Mouse (Mus musculus) layer of hippocampus, adult 2 months (tissue): ENCODE measurements around the gene Dhx30. TPM values are rescaled to one million over a fixed set of nuclear protein-coding genes. Genes with fewer than 3 reads are reported as not detected.
"Not testable (repeated sequence)": the region's sequence is repeated elsewhere in the genome, so short reads cannot be mapped to it uniquely, and the experiment has no call there.

ENCODE experiments used
- DNase-seq, 2 experiments: peaks; one replicate each; pipeline ENCODE4 v3.0.0; 2022; ENCODE audit warnings: low spot score in 2 of 2
- H3K27ac ChIP-seq: fragments of 200-600 bp; 2 replicates; pipeline ENCODE4 v1.8.1; 2022
- H3K4me3 ChIP-seq: fragments of 200-600 bp; 2 replicates; pipeline ENCODE4 v1.8.1; 2022; ENCODE audit warnings: mild to moderate bottlenecking
- CTCF ChIP-seq: fragments of 200-600 bp; conservative IDR thresholded peaks from 2 replicates; pipeline ENCODE4 v1.8.1; 2022; ENCODE audit warnings: antibody characterized with exemption, mild to moderate bottlenecking, moderate library complexity
- total RNA-seq, 2 experiments: library from RNA; stranded (reverse); gene quantifications; 2 replicates each; pipeline ENCODE4 v1.2.3; 2021

Dhx30 gene
- total RNA-seq, 2 experiments from 2014 or later: 158 to 163 TPM

DNA sequence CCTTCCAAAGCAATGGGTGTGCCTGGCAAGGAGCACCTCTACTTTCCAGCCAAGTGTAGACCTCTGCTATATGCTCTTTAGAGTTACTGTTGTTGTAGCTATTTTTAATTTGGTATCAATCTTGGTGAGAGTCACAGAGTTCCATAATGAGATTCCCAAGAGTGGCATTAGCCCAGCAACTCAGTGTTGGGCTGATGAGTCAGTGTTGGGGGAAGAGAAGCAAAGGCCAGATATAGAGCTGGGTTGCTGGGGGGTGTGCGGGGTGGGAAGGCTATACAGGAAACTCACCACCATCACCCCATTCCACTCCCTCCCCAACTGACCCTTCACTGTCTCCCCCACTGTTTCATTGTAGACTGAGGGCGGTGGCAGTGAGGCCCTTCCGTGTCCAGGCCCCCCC is 36.6 kb downstream of the Dhx30 start:
- peak overlapping the region; percentile 75 for H3K27ac ChIP-seq
- no peak for TF ChIP-seq CTCF
- DNase-seq: no peak
- H3K4me3 ChIP-seq: no peak overlapping the region

DNA sequence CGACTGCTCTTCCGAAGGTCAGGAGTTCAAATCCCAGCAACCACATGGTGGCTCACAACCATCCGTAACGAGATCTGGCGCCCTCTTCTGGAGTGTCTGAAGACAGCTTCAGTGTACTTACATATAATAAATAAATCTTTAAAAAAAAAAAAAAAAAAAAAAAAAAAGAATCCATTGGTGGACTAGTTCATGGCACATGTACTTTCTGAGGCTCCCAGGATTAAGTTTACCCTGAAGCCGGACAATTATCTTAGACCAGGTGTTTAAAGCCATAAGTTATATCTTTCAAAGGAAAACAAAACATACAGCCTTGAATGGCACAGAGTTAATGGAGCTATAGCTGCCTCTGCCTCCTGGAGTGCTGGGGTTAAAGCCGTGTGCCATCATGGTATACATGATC is 41.2 kb downstream of the Dhx30 start:
- H3K27ac ChIP-seq, H3K4me3 ChIP-seq, DNase-seq: not testable (repeated sequence)

DNA sequence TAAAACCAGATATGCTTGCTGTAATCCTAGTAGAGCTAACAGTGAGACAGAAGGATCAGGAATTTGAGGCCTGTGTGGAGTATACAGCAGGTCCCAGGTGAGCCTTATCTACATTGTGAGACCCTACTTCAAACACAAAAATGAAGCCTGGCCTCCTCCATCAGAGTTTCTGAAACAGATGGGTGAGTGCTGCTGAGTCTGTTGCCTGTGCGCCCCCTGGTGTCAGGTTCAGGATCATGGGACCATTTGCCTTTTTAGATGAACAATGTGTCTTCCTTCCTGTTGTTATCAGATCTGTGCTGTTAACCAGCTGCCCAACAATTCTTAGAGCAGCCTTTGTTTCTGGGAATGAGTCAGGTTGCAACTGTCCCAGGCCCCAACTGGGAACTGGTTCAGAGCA is 45.8 kb downstream of the Dhx30 start:
- DNase-seq: peak; percentile 83 to 89
- H3K4me3 ChIP-seq: no peak overlapping the region
- peak; percentile 92 for TF ChIP-seq CTCF
- H3K27ac ChIP-seq: peak overlapping the region; percentile 85

DNA sequence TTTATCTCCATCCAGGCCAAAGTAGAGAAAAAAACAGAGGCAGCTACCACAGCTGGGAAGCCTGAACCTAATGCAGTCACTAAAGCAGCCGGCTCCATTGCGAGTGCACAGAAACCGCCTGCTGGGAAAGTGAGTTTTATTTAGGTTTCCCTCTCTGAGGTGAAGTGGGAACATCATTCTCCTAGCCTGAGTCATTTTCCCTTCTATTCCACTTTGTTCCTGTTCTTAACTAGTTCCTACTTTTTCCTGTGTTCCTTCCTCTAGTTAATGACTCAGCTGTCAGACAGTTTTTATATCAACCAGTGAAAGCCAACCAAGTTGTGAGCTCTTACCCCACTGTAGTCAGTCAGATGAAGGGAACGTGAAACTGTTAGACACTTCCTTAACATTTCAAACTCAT is 46.6 kb downstream of the Dhx30 start:
- Histone ChIP-seq H3K4me3 (no peak overlapping the region), H3K27ac (peak overlapping the region; percentile 68)
- no peak for DNase-seq
- TF ChIP-seq CTCF: no peak

DNA sequence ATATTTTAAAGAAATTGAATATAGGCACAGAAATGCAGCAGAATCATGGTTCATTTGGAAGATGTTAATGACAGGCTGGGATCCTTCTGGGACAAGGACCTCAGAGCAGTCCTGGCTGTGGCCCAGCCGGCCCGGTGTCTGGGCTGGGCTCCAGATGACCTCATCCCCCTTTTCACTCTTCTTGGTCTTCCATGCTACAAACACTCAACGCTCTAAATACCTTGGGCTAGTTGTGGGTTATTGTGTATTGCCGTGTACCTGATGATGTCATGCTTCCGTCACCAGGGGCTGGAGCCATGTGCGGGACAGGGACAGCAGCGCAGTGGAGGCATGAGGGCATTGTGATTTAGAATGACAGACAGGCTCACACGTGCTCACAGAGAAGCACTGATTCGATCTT is 47.3 kb downstream of the Dhx30 start:
- no peak for DNase-seq
- Histone ChIP-seq H3K4me3 (no peak overlapping the region), H3K27ac (peak overlapping the region; percentile 68)
- no peak for TF ChIP-seq CTCF

DNA sequence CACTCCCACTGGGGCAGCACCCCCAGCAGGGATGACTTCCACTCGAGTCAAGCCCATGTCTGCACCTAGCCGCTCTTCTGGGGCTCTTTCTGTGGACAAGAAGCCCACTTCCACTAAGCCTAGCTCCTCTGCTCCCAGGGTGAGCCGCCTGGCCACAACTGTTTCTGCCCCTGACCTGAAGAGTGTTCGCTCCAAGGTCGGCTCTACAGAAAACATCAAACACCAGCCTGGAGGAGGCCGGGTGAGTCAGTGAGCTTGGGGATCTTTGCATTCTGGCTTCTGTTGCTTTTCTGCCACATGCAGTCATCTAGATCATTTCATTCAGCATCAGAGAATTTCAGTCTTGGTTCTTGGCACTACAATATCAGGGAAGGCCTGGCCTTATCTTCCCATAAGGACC is 48.9 kb downstream of the Dhx30 start:
- H3K27ac ChIP-seq: no peak overlapping the region
- H3K4me3 ChIP-seq: no peak overlapping the region
- TF ChIP-seq CTCF: no peak
- no peak for DNase-seq

DNA sequence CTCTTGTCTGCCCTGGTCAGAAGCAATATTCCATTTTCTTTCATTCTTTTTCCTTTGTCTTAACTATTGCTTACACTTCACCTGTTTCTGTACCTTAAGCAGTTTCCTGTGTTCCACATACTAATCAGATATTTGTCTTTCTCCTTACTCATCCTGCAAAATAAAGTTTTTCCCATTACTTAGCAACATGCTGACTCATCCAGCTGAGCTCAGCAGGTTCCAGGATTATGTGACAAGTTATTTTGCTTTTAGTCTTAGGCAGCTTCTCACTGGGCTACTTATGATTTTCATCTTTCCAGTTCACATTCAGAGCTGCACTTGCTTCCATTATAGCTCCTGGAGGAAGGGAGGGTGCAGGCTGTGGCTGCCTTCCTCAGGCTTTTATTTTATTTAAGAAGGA is 53.0 kb downstream of the Dhx30 start:
- TF ChIP-seq CTCF: no peak
- Histone ChIP-seq H3K4me3 (no peak overlapping the region), H3K27ac (peak overlapping the region; percentile 29; the same call in 1 of the 2 replicates)
- DNase-seq: no peak

DNA sequence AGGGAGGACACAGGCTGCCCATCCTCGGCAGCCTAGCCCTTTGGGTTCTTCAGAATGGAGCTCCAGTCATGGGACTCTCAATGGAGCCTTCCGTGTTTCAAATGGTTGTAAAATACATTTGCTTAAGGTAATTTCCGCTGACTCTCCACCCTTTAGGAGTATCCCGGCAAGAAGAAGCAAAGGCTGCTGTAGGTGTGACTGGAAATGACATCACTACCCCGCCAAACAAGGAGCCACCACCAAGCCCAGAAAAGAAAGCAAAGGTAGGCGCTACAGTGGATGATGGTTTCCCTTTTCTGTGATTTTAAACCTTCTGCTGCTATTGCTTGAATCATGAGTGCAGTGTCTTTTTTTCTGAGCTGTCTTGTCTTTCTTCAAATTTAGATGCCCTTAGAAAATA is 54.8 kb downstream of the Dhx30 start:
- no peak for DNase-seq
- TF ChIP-seq CTCF: no peak
- peak overlapping the region; percentile 55; the same call in 1 of the 2 replicates for H3K27ac ChIP-seq
- no peak overlapping the region for H3K4me3 ChIP-seq

DNA sequence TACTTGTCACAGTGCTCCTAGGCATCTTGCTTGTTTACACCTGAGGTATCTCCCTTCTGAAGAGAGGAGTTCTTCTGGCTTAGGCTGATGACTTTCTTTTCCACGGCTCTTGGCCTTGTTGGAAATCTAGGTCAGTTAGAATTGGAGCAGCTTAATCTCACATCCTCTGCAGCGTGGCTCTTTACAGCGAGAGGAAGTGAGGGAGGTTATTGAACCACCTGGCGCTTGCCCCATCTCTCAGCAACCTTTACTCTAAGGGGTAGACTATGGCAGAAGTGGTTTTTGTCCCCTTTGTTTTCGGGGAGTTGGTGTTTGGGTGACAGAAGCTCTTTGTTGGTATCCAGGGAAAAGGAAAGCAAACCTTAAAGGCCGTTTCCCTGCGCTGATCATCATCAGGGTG is 55.2 kb downstream of the Dhx30 start:
- TF ChIP-seq CTCF: no peak
- Histone ChIP-seq H3K27ac (peak overlapping the region; percentile 55; the same call in 1 of the 2 replicates), H3K4me3 (no peak overlapping the region)
- DNase-seq: no peak

DNA sequence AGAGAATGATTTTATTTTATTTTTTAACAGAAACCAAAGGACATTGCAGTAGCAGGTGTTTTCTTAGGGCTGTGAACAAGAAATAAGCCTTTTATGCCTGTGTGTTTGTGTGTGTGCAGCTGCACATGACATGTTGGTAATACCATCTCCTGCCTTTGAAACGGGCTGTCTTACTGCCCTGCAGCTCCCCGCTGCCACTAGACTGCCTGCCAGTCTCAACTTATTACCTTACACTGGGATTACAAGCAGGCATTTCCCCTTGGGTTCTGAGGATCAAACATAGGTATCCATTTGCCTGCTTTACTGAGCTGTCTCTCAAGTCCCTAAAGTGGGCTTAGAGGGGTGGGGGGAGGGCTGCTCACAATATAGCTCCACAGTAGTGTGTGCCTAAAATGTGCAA is 56.9 kb downstream of the Dhx30 start:
- Histone ChIP-seq H3K27ac (peak overlapping the region; percentile 24; the same call in 1 of the 2 replicates), H3K4me3 (no peak overlapping the region)
- DNase-seq: no peak
- TF ChIP-seq CTCF: no peak

DNA sequence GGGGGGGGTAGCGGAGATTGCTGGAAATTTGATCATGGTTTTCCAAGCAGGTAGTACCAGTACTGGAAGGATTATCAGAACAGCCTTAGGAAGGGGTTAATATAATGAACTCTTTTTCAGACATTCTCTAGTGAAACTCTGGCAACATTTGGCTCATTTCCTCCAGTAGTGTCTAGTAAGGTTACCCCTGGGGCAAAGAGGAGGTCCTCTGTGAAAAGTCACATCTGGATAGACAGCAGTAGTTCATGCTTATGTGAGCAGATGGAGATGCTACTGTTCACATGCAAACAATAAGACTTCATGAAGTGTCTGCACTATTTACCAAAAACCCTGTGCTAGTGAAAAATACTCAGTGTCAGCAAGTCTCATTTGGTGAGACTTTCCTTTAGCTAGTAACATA is 60.4 kb downstream of the Dhx30 start:
- peak overlapping the region; percentile 97; the same call in 1 of the 2 replicates for H3K27ac ChIP-seq
- no peak for TF ChIP-seq CTCF
- peak overlapping the region; percentile 14; the same call in 1 of the 2 replicates for H3K4me3 ChIP-seq
- DNase-seq: no peak

DNA sequence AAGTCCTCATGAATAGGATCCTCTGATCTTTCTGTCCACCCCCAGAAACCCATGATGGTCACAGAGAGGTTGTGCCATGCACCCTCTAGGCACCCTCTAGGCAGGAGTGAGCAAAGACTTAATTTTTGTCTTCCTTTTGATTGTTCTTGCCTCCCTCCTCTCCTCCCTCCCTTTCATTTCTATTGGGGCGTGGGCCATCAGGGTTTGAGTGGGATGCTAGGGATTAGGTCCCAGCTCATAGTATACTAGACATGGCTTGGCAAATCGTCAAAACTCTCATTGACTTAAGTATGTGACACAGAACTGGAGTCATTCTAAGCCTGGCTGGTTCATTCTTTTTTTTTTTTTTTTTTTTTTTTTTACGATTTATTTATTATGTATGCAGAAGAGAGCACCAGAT is 62.8 kb downstream of the Dhx30 start:
- no peak for TF ChIP-seq CTCF
- peak overlapping the region; percentile 64 for H3K4me3 ChIP-seq
- peak overlapping the region; percentile 97 for H3K27ac ChIP-seq
- no peak for DNase-seq

DNA sequence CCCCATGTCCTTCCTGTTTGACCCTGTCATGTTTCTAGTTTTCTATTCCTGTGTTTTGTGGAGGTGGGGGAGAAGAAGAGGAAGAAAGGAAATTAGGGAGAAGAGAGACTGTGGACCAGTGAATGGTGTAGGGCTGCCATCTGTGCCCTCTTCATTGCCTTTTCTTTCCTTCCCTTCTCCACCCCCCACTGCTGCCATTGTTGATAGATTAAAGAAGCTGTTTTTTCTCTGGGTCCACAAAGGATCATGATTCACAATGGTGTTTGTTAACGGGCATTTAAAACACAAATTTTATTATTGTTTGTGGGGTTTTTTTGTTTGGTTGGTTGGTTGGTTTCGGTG is 63.6 kb downstream of the Dhx30 start:
- DNase-seq: no peak
- no peak for TF ChIP-seq CTCF
- Histone ChIP-seq H3K27ac (peak overlapping the region; percentile 97), H3K4me3 (peak overlapping the region; percentile 64)

DNA sequence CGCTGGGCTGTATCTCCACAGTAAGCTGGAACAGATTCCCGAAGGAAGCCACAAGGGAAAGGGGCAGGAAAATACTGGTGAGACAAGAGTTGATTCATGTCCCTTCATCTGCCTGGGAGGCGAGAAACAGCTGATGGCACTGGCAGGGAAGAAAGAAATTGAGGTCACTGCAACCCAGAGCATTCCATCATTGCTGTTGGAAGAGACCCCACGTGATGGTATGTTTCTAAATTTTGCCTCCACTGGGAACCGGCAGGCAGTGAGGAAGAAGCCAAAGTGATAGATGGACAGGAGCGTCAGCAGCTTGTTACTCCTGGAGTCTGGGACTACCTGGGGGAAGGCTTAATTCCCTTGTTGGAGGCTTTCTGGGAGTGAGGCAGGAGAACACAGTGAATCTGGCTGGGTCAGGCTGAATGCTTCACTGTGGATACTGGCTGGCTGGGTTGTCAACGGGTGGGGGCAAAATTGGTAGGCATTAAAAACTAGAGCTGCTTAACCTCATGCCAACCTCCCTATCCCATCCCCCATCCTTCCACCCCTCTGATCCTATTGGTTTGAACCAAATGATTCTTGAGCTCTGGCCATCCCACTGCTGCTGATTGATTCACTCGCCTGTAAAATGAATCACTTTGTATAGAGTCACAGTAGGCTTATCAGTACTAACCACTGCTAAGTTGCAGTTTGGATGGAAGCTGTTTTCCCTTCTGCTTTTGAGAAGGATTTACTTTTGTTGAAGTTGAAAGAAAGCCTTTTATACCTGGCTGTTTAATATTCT is 64.1 kb downstream of the Dhx30 start:
- TF ChIP-seq CTCF: no peak
- peak; percentile 76 to 90 for DNase-seq

More for the DNA sequence above, 64.1 kb downstream of the Dhx30 start:
- H3K27ac ChIP-seq: peak overlapping the region; percentile 97
- peak overlapping the region; percentile 64 for H3K4me3 ChIP-seq
